Mouse (Mus musculus): Measurements from ENCODE around the gene Lsg1. TPM values are rescaled to one million over a fixed set of nuclear protein-coding genes. Genes with fewer than 3 reads are reported as not detected.

Gene Lsg1
- polyA plus RNA-seq, 1 experiment from 2014 or later, result 45.5 TPM

DNA sequence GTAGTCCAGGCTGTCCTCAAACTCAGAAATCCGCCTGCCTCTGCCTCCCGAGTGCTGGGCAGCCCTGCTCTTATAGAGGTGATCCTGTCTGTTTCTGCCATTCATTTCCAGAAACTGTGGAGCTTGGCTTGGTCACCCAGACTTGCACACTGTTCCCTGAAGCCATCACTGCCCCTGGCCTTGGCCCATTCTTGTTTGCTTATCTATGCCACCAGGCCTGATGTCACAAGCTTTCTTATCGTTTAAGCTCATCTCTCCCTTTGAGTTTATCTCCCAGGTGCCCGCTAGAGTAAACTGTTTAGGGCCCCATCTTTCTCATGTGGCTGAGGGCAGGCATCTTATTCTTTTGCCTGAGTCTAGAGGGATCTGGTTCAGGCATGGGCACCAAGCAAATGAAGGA is 42.7 kb downstream of the Lsg1 start:
- H3K4me1 ChIP-seq (replicated peaks), result peaks cover 21% of the 10 kb centered on the region
- H3K27me3 ChIP-seq, result no peaks in the 10 kb centered on the region
- no peak overlapping the region for H3K4me2 ChIP-seq
- WGBS, result 91% methylated on average over 4 of the region's 4 CpGs
- H3K9me3 ChIP-seq, result no peaks in the 10 kb centered on the region
- peaks cover 34% of the 10 kb centered on the region for H3K36me3 ChIP-seq
- H3K27ac ChIP-seq (replicated peaks), result no peak overlapping the region
- no peak overlapping the region for H3K9ac ChIP-seq
- H3K4me3 ChIP-seq, result no peak overlapping the region
- ATAC-seq (ENCODE audit: low FRiP score, low read depth), result no peak

DNA sequence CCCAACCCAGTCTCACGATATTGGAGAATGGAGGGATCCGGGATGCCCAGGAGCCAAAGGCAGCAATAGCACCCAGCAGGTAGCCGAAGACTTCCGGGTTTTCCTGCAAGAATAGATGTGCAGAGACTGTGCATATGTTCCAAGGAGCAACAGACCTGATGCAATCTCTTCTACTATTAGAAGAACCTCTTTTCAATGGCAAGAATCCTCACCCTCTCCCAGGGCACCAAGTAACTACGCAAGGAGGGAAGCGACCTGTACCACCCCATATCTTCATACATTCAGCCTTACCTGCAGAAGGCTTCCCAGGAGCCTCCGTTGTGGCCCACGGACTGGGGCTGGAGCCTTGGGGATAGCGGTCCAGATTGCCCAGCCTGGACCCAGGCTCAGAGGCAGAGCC is 44.0 kb downstream of the Lsg1 start:
- Histone ChIP-seq H3K4me3 (no peak overlapping the region), H3K27ac (replicated peaks) (no peak overlapping the region), H3K4me1 (replicated peaks) (peaks cover 8% of the 10 kb centered on the region), H3K9me3 (no peaks in the 10 kb centered on the region), H3K27me3 (no peaks in the 10 kb centered on the region), H3K4me2 (no peak overlapping the region), H3K36me3 (peaks cover 34% of the 10 kb centered on the region), H3K9ac (no peak overlapping the region)
- 95% methylated on average over 9 of the region's 9 CpGs for WGBS
- ATAC-seq (ENCODE audit: low FRiP score, low read depth), result no peak

DNA sequence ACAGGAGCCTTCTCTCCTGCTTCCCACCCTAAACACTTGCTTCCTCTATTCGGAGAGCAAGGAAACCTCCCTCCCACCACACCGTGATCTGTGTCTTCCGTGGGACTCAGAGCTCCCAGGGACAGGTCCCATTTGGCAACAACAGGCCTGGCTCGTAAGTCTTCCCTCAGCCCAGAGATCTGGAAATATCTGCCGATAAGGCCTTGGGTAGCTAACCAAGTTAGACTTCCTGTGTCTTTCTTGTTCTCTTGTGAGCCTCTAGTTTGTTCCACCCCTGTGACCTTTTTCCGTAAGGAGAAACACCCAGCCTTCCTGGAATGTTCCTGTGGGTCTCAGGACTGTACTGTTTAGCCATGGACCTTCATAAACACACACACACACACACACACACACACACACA is 44.6 kb downstream of the Lsg1 start:
- Histone ChIP-seq H3K4me3 (no peak overlapping the region), H3K4me2 (no peak overlapping the region), H3K9me3 (no peaks in the 10 kb centered on the region), H3K27ac (replicated peaks) (no peak overlapping the region), H3K27me3 (no peaks in the 10 kb centered on the region), H3K9ac (no peak overlapping the region), H3K4me1 (replicated peaks) (peaks cover 2% of the 10 kb centered on the region), H3K36me3 (peaks cover 34% of the 10 kb centered on the region)
- ATAC-seq (ENCODE audit: low FRiP score, low read depth), result no peak
- 94% methylated on average over 6 of the region's 6 CpGs for WGBS

GRCm38 (mm10) chr16:30540107-30541001 is 47.0 kb downstream of the Lsg1 start:
- Histone ChIP-seq H3K9ac (no peak overlapping the region), H3K4me2 (peak overlapping the region; percentile 14), H3K4me3 (no peak overlapping the region), H3K36me3 (peaks cover 16% of the 10 kb centered on the region), H3K27ac (replicated peaks) (no peak overlapping the region), H3K27me3 (no peaks in the 10 kb centered on the region), H3K9me3 (no peaks in the 10 kb centered on the region), H3K4me1 (replicated peaks) (no peaks in the 10 kb centered on the region)
- 73% methylated on average over 20 of the region's 20 CpGs for WGBS
- ATAC-seq (ENCODE audit: low FRiP score, low read depth), result peak; percentile 17; the same call in 1 of the 2 replicates

DNA sequence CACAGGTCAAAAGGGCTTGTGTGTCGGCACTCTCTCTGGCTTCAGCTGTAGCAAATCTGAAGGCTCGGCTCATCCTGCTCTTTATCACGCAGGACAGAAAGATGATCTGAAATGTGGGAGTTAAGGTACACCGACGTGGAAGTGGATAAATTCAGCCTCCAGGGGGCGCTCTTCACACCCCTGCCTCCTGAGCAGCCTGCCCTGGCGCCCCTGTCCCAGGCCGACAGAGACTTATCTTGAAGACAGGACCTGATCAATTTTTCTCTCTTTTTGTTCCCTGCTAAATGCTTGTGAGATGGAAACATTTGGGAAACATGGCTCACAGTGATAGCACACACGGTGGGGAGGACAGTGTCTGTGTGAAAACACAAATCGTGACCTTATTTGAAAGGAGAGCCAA is 48.0 kb downstream of the Lsg1 start:
- Histone ChIP-seq H3K4me3 (no peak overlapping the region), H3K36me3 (peaks cover 10% of the 10 kb centered on the region; the same call in 1 of the 2 replicates), H3K4me1 (replicated peaks) (no peaks in the 10 kb centered on the region), H3K27me3 (no peaks in the 10 kb centered on the region), H3K9ac (no peak overlapping the region), H3K27ac (replicated peaks) (no peak overlapping the region), H3K4me2 (no peak overlapping the region), H3K9me3 (no peaks in the 10 kb centered on the region)
- 26% methylated on average over 10 of the region's 10 CpGs for WGBS
- ATAC-seq (ENCODE audit: low FRiP score, low read depth), result no peak

DNA sequence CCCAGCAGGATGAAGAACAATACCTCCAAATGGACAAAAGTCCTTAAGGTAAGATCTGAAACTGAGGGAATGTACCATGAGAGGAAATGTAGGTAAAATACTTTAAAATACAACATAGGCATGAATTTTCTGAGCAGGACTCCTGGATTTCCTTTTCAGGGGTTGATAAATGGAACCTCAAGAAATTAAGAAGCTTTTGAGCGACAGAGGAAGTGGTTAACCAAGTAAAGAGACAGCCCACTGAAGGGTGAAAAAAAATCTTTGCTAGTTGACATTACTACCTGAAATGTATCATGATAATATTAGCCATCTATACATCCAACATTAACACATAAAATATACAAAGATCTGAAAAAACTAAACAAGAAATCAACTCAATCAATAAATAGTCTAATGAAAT is 52.3 kb downstream of the Lsg1 start:
- WGBS, result 90% methylated on average over 1 of the region's 1 CpGs
- peaks cover 6% of the 10 kb centered on the region; the same call in 1 of the 2 replicates for H3K36me3 ChIP-seq

DNA sequence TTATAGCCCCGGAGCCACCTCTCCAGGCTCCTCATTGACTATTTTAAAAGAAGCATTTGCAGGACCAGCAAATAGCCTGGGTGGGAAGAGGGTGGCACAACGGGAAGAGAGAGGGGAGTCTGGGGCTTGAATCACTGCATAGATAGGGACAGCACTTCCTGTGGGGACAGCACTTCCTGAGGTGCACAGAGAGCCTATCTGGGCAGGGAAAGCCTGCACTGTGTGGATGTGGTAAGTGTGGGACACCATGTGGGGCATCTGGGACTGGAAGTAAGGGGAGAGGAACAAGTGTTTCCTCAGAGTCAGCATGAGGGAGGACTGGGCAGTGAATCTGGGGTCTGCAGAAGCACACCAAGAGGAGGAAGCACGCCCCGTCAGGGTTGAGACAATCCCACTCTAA is 53.8 kb downstream of the Lsg1 start:
- Histone ChIP-seq H3K36me3 (peaks cover 19% of the 10 kb centered on the region), H3K27ac (replicated peaks) (no peak overlapping the region), H3K9me3 (no peaks in the 10 kb centered on the region), H3K9ac (no peak overlapping the region), H3K27me3 (no peaks in the 10 kb centered on the region), H3K4me2 (no peak overlapping the region), H3K4me1 (replicated peaks) (peaks cover 5% of the 10 kb centered on the region; the same call in 1 of the 2 replicates), H3K4me3 (no peak overlapping the region)
- ATAC-seq (ENCODE audit: low FRiP score, low read depth), result no peak
- 71% methylated on average over 4 of the region's 4 CpGs for WGBS

More for the DNA sequence above, 52.3 kb downstream of the Lsg1 start:
- Histone ChIP-seq H3K27me3 (no peaks in the 10 kb centered on the region), H3K4me3 (no peak overlapping the region), H3K4me1 (replicated peaks) (peaks cover 5% of the 10 kb centered on the region; the same call in 1 of the 2 replicates), H3K9me3 (no peaks in the 10 kb centered on the region), H3K4me2 (no peak overlapping the region), H3K9ac (no peak overlapping the region), H3K27ac (replicated peaks) (no peak overlapping the region)
- ATAC-seq (ENCODE audit: low FRiP score, low read depth), result no peak

- H3K27me3 ChIP-seq, result no peaks in the 10 kb centered on the region
Measured at GRCm38 (mm10) chr16:30532929-30533328, 54.5 kb downstream of the Lsg1 start.

GRCm38 (mm10) chr16:30531761-30532406 is 55.5 kb downstream of the Lsg1 start:
- peak; percentile 46; the same call in 1 of the 2 replicates for ATAC-seq (ENCODE audit: low FRiP score, low read depth)
- Histone ChIP-seq H3K9me3 (no peaks in the 10 kb centered on the region), H3K27me3 (no peaks in the 10 kb centered on the region), H3K4me1 (replicated peaks) (peaks cover 5% of the 10 kb centered on the region; the same call in 1 of the 2 replicates), H3K9ac (no peak overlapping the region), H3K4me2 (peak overlapping the region; percentile 13; the same call in 1 of the 2 replicates), H3K4me3 (no peak overlapping the region), H3K27ac (replicated peaks) (no peak overlapping the region), H3K36me3 (peaks cover 29% of the 10 kb centered on the region)
- 28% methylated on average over 20 of the region's 20 CpGs for WGBS

More at GRCm38 (mm10) chr16:30532929-30533328, 54.5 kb downstream of the Lsg1 start:
- no peak overlapping the region for H3K9ac ChIP-seq
- WGBS, result 66% methylated on average over 1 of the region's 1 CpGs
- no peak overlapping the region for H3K4me3 ChIP-seq
- peaks cover 25% of the 10 kb centered on the region for H3K36me3 ChIP-seq
- no peak overlapping the region for H3K27ac ChIP-seq (replicated peaks)
- no peaks in the 10 kb centered on the region for H3K9me3 ChIP-seq
- no peak for ATAC-seq (ENCODE audit: low FRiP score, low read depth)
- no peak overlapping the region for H3K4me2 ChIP-seq
- H3K4me1 ChIP-seq (replicated peaks), result peaks cover 5% of the 10 kb centered on the region; the same call in 1 of the 2 replicates

DNA sequence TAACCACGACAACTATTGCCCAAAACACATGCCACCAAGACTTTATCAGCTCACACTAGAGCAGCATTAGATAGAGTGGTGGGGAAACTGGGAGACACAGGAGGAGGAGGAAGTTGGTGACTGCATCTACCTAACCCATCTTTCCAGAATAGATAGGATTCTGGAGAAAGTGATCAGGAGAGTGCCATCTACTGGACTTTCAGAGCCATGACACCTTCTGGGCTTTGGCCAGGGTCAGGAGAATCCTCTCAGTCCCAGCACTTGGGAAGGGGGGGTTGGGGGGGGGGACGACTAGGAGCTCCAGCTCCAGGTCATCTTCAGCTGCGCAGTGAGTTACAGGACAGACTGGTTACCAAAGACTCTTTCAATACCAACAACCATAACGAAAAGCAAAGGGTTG is 56.6 kb downstream of the Lsg1 start:
- Histone ChIP-seq H3K27ac (replicated peaks) (no peak overlapping the region), H3K4me2 (no peak overlapping the region), H3K9me3 (no peaks in the 10 kb centered on the region), H3K9ac (no peak overlapping the region), H3K27me3 (no peaks in the 10 kb centered on the region), H3K36me3 (peaks cover 33% of the 10 kb centered on the region), H3K4me1 (replicated peaks) (peaks cover 5% of the 10 kb centered on the region; the same call in 1 of the 2 replicates), H3K4me3 (no peak overlapping the region)
- WGBS, result 45% methylated on average over 4 of the region's 4 CpGs
- no peak for ATAC-seq (ENCODE audit: low FRiP score, low read depth)

DNA sequence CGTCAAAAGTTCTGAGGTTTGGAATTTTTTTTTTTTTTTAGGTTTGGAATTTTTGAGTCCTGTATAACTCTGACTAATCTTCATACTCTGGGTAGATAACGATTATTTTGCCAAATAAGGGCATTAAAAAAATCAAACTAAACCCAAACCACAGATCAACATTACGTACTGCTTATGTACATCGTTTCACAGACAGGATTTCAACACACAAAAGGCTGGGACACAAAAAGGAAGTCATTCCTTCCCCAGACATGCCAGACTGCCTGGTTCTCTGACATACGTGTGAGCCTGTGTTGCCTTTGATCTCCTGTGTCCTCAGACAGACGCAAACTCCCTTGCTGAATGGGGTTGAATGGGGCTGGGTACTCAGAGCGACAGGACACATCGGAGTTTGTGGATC is 59.0 kb downstream of the Lsg1 start:
- no peak for ATAC-seq (ENCODE audit: low FRiP score, low read depth)
- H3K27ac ChIP-seq (replicated peaks), result no peak overlapping the region

DNA sequence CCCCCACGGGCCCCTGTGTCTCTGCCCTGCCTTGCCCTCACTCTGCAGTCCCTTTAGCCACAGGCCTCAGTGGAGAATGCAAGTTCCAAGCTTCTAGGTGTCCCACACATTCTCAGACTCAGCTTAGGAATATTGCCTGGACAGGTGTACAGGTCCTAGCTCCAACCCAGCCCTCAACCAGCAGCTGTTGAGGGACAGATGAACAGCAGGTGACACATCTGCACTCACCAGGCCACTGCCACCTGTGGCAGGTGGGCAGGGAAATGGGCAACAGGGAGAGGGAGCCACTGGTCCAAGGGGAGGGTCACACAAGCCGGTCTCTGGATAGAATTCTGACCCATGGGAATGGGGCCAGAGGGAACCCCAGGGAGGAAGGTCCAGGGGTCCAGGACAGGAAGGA is 59.5 kb downstream of the Lsg1 start:
- H3K27me3 ChIP-seq, result no peaks in the 10 kb centered on the region
- H3K9ac ChIP-seq, result no peak overlapping the region
- H3K4me1 ChIP-seq (replicated peaks), result peaks cover 5% of the 10 kb centered on the region; the same call in 1 of the 2 replicates
- H3K9me3 ChIP-seq, result no peaks in the 10 kb centered on the region
- no peak for ATAC-seq (ENCODE audit: low FRiP score, low read depth)
- no peak overlapping the region for H3K4me3 ChIP-seq
- 68% methylated on average over 2 of the region's 2 CpGs for WGBS
- H3K27ac ChIP-seq (replicated peaks), result no peak overlapping the region
- H3K36me3 ChIP-seq, result peaks cover 42% of the 10 kb centered on the region
- H3K4me2 ChIP-seq, result no peak overlapping the region

More for the DNA sequence above, 59.0 kb downstream of the Lsg1 start:
- 89% methylated on average over 8 of the region's 8 CpGs for WGBS
- Histone ChIP-seq H3K36me3 (peaks cover 42% of the 10 kb centered on the region), H3K4me3 (no peak overlapping the region), H3K9ac (no peak overlapping the region), H3K4me1 (replicated peaks) (peaks cover 5% of the 10 kb centered on the region; the same call in 1 of the 2 replicates), H3K4me2 (no peak overlapping the region), H3K27me3 (no peaks in the 10 kb centered on the region), H3K9me3 (no peaks in the 10 kb centered on the region)

Measured in hindbrain, embryonic 15.5 days (tissue).